Mouse (Mus musculus): Measurements from ENCODE around the gene Map3k6. TPM values are rescaled to one million over a fixed set of nuclear protein-coding genes. Genes with fewer than 3 reads are reported as not detected.

Map3k6 gene
- polyA plus RNA-seq, 1 experiment: 4.0 TPM

GRCm38 (mm10) chr4:133226073-133226472, 14.5 kb upstream of the Map3k6 start:
- Histone ChIP-seq H3K4me1 (ENCODE audit: control insufficient read depth, insufficient read depth, insufficient read length) (no peaks in the 10 kb centered on the region), H3K36me3 (ENCODE audit: control insufficient read depth, insufficient read depth, low read length) (no peaks in the 10 kb centered on the region), H3K27ac (ENCODE audit: insufficient read depth, low read length) (no peak overlapping the region), H3K27me3 (ENCODE audit: control insufficient read depth, insufficient read depth, low read length) (no peaks in the 10 kb centered on the region), H3K4me3 (ENCODE audit: extremely low read depth, insufficient read depth, insufficient read length) (no peak overlapping the region)
- 80% methylated on average over 10 of the region's 10 CpGs for WGBS
- no peak for DNase-seq (ENCODE audit: low read depth in 1 of 2, low spot score in 2 of 2)
- TF ChIP-seq POLR2A (IDR thresholded peaks at IDR 0.05; ENCODE audit: low read depth, low read length): no peak
- TF ChIP-seq CTCF (IDR thresholded peaks at IDR 0.05; ENCODE audit: extremely low read depth, insufficient read depth, insufficient read length, insufficient replicate concordance): no peak

GRCm38 (mm10) chr4:133227636-133228035, 13.0 kb upstream of the Map3k6 start:
- DNase-seq (ENCODE audit: low read depth in 1 of 2, low spot score in 2 of 2): no peak

GRCm38 (mm10) chr4:133229582-133229981, 11.0 kb upstream of the Map3k6 start:
- WGBS: 93% methylated on average over 8 of the region's 8 CpGs
- no peak for TF ChIP-seq CTCF (IDR thresholded peaks at IDR 0.05; ENCODE audit: extremely low read depth, insufficient read depth, insufficient read length, insufficient replicate concordance)
- no peak for TF ChIP-seq POLR2A (IDR thresholded peaks at IDR 0.05; ENCODE audit: low read depth, low read length)
- no peaks in the 10 kb centered on the region for H3K4me1 ChIP-seq (ENCODE audit: control insufficient read depth, insufficient read depth, insufficient read length)
- DNase-seq (ENCODE audit: low read depth in 1 of 2, low spot score in 2 of 2): no peak
- H3K36me3 ChIP-seq (ENCODE audit: control insufficient read depth, insufficient read depth, low read length): no peaks in the 10 kb centered on the region
- H3K27ac ChIP-seq (ENCODE audit: insufficient read depth, low read length): no peak overlapping the region
- no peak overlapping the region for H3K4me3 ChIP-seq (ENCODE audit: extremely low read depth, insufficient read depth, insufficient read length)
- no peaks in the 10 kb centered on the region for H3K27me3 ChIP-seq (ENCODE audit: control insufficient read depth, insufficient read depth, low read length)

More at GRCm38 (mm10) chr4:133227636-133228035, 13.0 kb upstream of the Map3k6 start:
- WGBS: 46% methylated on average over 8 of the region's 8 CpGs
- Histone ChIP-seq H3K4me1 (ENCODE audit: control insufficient read depth, insufficient read depth, insufficient read length) (no peaks in the 10 kb centered on the region), H3K27ac (ENCODE audit: insufficient read depth, low read length) (no peak overlapping the region), H3K4me3 (ENCODE audit: extremely low read depth, insufficient read depth, insufficient read length) (no peak overlapping the region), H3K36me3 (ENCODE audit: control insufficient read depth, insufficient read depth, low read length) (no peaks in the 10 kb centered on the region), H3K27me3 (ENCODE audit: control insufficient read depth, insufficient read depth, low read length) (no peaks in the 10 kb centered on the region)
- no peak for TF ChIP-seq CTCF (IDR thresholded peaks at IDR 0.05; ENCODE audit: extremely low read depth, insufficient read depth, insufficient read length, insufficient replicate concordance)
- no peak for TF ChIP-seq POLR2A (IDR thresholded peaks at IDR 0.05; ENCODE audit: low read depth, low read length)

DNA sequence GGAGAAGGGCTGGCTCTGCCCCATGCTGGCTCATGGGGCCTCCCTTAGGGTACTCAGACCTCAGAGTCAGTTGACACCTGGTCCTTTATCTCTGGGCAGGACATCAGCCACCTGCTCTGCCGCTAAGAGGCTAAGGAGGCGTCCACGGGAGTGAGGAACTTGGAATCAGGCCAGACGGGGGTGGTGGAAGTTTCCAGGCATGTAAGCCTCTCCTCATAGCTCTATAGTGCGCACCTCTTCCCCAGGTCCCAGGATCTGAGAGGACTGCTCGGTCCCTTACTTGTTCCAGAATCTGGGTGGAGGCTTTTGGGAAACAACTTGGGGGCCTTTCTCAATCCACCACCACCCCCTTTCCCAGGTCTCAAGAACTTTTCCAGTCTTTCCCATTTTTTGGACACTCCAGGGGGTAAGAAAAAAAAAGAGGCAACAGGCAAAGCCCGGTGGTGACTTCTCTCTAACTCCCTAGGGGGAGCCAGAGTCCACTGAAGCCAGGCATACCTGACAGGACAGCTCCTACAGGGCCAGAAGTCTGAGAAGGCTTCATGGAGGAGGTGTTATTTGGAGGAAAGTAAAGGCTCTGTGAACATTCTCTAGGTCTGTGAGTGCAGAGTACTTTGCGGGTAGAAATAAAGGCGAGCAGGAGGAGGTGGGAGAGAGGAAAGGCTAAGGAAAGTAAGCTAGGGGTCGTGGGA, 7.2 kb upstream of the Map3k6 start:
- TF ChIP-seq POLR2A (IDR thresholded peaks at IDR 0.05; ENCODE audit: low read depth, low read length) (no peak), CTCF (IDR thresholded peaks at IDR 0.05; ENCODE audit: extremely low read depth, insufficient read depth, insufficient read length, insufficient replicate concordance) (peak; percentile 80; the same call in 1 of the 2 replicates)
- WGBS: 55% methylated on average over 10 of the region's 10 CpGs
- peak in 1 of 2 experiments; percentile 52 for DNase-seq (ENCODE audit: low read depth in 1 of 2, low spot score in 2 of 2)
- H3K27me3 ChIP-seq (ENCODE audit: control insufficient read depth, insufficient read depth, low read length): no peaks in the 10 kb centered on the region
- H3K4me1 ChIP-seq (ENCODE audit: control insufficient read depth, insufficient read depth, insufficient read length): no peaks in the 10 kb centered on the region; the same call in 1 of the 2 replicates
- no peak overlapping the region for H3K4me3 ChIP-seq (ENCODE audit: extremely low read depth, insufficient read depth, insufficient read length)
- no peaks in the 10 kb centered on the region for H3K36me3 ChIP-seq (ENCODE audit: control insufficient read depth, insufficient read depth, low read length)
- no peak overlapping the region for H3K27ac ChIP-seq (ENCODE audit: insufficient read depth, low read length)

DNA sequence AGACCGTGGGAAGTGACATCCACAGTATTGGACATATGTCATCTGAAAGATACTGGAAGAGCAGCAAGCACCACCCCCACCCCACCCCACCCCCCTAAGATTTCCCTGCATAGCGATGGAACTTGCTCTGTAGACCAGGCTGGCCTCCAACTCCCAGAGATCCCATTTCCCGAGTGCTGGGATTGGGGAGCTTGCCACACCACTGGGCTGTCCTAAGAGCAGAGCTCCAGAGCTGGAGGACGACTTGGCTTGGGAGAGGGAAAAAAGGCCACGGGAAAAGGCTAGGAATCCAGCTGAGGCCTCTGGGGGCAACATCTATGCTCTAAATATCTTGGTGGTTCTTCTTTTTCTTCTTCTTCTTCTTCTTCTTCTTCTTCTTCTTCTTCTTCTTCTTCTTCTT, 5.8 kb upstream of the Map3k6 start:
- H3K36me3 ChIP-seq (ENCODE audit: control insufficient read depth, insufficient read depth, low read length): no peaks in the 10 kb centered on the region
- H3K27me3 ChIP-seq (ENCODE audit: control insufficient read depth, insufficient read depth, low read length): no peaks in the 10 kb centered on the region
- H3K4me3 ChIP-seq (ENCODE audit: extremely low read depth, insufficient read depth, insufficient read length): no peak overlapping the region
- DNase-seq (ENCODE audit: low read depth in 1 of 2, low spot score in 2 of 2): no peak
- no peak for TF ChIP-seq POLR2A (IDR thresholded peaks at IDR 0.05; ENCODE audit: low read depth, low read length)
- TF ChIP-seq CTCF (IDR thresholded peaks at IDR 0.05; ENCODE audit: extremely low read depth, insufficient read depth, insufficient read length, insufficient replicate concordance): no peak
- WGBS: 74% methylated on average over 5 of the region's 5 CpGs
- H3K27ac ChIP-seq (ENCODE audit: insufficient read depth, low read length): no peak overlapping the region
- no peaks in the 10 kb centered on the region; the same call in 1 of the 2 replicates for H3K4me1 ChIP-seq (ENCODE audit: control insufficient read depth, insufficient read depth, insufficient read length)

DNA sequence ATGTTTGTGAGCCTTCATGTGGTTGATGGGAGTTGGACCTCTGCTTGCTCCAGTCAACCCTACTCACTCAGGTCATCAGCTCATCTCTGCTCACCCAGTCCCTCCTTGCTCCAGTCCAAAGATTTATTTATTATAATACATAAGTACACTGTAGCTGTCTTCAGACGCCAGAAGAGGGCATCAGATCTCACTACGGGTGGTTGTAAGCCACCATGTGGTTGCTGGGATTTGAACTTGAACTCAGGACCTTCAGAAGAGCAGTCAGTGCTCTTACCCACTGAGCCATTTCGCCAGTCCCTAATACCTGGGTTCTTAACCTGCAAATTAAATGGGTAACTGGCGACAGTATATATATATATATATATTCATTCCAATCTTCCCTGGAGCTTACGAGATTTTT, 5.2 kb upstream of the Map3k6 start:
- no peak for TF ChIP-seq POLR2A (IDR thresholded peaks at IDR 0.05; ENCODE audit: low read depth, low read length)
- no peak for TF ChIP-seq CTCF (IDR thresholded peaks at IDR 0.05; ENCODE audit: extremely low read depth, insufficient read depth, insufficient read length, insufficient replicate concordance)
- peaks cover under 1% of the 10 kb centered on the region; the same call in 1 of the 2 replicates for H3K4me1 ChIP-seq (ENCODE audit: control insufficient read depth, insufficient read depth, insufficient read length)
- DNase-seq (ENCODE audit: low read depth in 1 of 2, low spot score in 2 of 2): no peak
- no peaks in the 10 kb centered on the region for H3K27me3 ChIP-seq (ENCODE audit: control insufficient read depth, insufficient read depth, low read length)
- no peak overlapping the region for H3K4me3 ChIP-seq (ENCODE audit: extremely low read depth, insufficient read depth, insufficient read length)
- H3K27ac ChIP-seq (ENCODE audit: insufficient read depth, low read length): no peak overlapping the region
- WGBS: 91% methylated on average over 5 of the region's 5 CpGs
- no peaks in the 10 kb centered on the region for H3K36me3 ChIP-seq (ENCODE audit: control insufficient read depth, insufficient read depth, low read length)

- Histone ChIP-seq H3K27me3 (ENCODE audit: control insufficient read depth, insufficient read depth, low read length) (no peaks in the 10 kb centered on the region), H3K27ac (ENCODE audit: insufficient read depth, low read length) (no peak overlapping the region), H3K36me3 (ENCODE audit: control insufficient read depth, insufficient read depth, low read length) (no peaks in the 10 kb centered on the region), H3K4me3 (ENCODE audit: extremely low read depth, insufficient read depth, insufficient read length) (no peak overlapping the region), H3K4me1 (ENCODE audit: control insufficient read depth, insufficient read depth, insufficient read length) (peaks cover 9% of the 10 kb centered on the region)
- peak; percentile 40 to 51 for DNase-seq (ENCODE audit: low read depth in 1 of 2, low spot score in 2 of 2)
- WGBS: 3% methylated on average over 4 of the region's 4 CpGs
- TF ChIP-seq POLR2A (IDR thresholded peaks at IDR 0.05; ENCODE audit: low read depth, low read length): no peak
- TF ChIP-seq CTCF (IDR thresholded peaks at IDR 0.05; ENCODE audit: extremely low read depth, insufficient read depth, insufficient read length, insufficient replicate concordance): no peak
Observed at GRCm38 (mm10) chr4:133237911-133238310, 2.7 kb upstream of the Map3k6 start.

Data from spleen, adult 2 months (tissue).